Comparison of ENCODE assay signal across 24 mouse cellular contexts in genomic region chr17:44608907-44609306, GRCm38 (mm10).
A peak's percentile ranks its signal among the peaks of the same experiment; 100 is the strongest.
DNase-seq lines count a peak whose midpoint lies in the region; ATAC-seq lines count a peak whose summit lies in the region.
"Had no signal": no experiment of that assay in that cellular context is flagged by ENCODE, and none has a peak within 500 bp of the region (broad histone marks: within the 10 kb centered on the region; RNA-seq: fewer than 3 reads in every experiment).

No protein-coding gene starts in this region.

- H3K4me3 ChIP-seq in embryonic facial prominence, embryonic 13.5 days = no peak overlapping the region
- no peak overlapping the region for H3K4me3 ChIP-seq in embryonic facial prominence, embryonic 10.5 days
- no peak overlapping the region for H3K4me3 ChIP-seq in hindbrain, embryonic 13.5 days
- H3K4me3 ChIP-seq: erythroblast, embryonic 14.5 days; forebrain, embryonic 12.5 days; forebrain, embryonic 15.5 days; heart, embryonic 13.5 days; hindbrain, embryonic 12.5 days had no signal

- peaks cover 59% of the 10 kb centered on the region for H3K4me1 ChIP-seq in embryonic facial prominence, embryonic 13.5 days
- peaks cover 49% of the 10 kb centered on the region for H3K4me1 ChIP-seq in embryonic facial prominence, embryonic 10.5 days
- H3K4me1 ChIP-seq in hindbrain, embryonic 13.5 days (replicated peaks) = peaks cover 4% of the 10 kb centered on the region
- H3K4me1 ChIP-seq: heart, embryonic 13.5 days had no signal

- DNase-seq in embryonic facial prominence, embryonic 10.5 days (ENCODE audit: low spot score) = no peak
- DNase-seq in CD4-positive helper T cell, adult 2 months (ENCODE audit: low read depth, low spot score) = peak; percentile 74
- no peak for DNase-seq in cerebellum, adult 18-20 months
- no peak for DNase-seq in thymus, postnatal 25 days
- DNase-seq: adrenal gland, postnatal 14 days; cerebellum, adult 11 months; cerebellum, adult 8-10 months; cerebellum, postnatal 10 days; cerebellum, postnatal 36 days; embryo, embryonic 11 days; gastrocnemius, postnatal 25 days; heart, adult 18-20 months; heart, postnatal 14 days had no signal

- 81% methylated on average over 4 of the region's 4 CpGs for WGBS in embryonic facial prominence, embryonic 13.5 days
- WGBS in embryonic facial prominence, embryonic 10.5 days = 81% methylated on average over 4 of the region's 4 CpGs
- WGBS in hindbrain, embryonic 13.5 days = 89% methylated on average over 4 of the region's 4 CpGs

- H3K9me3 ChIP-seq in embryonic facial prominence, embryonic 13.5 days = no peaks in the 10 kb centered on the region
- H3K9me3 ChIP-seq in embryonic facial prominence, embryonic 10.5 days = no peaks in the 10 kb centered on the region
- H3K9me3 ChIP-seq in hindbrain, embryonic 13.5 days = no peaks in the 10 kb centered on the region
- H3K9me3 ChIP-seq: forebrain, embryonic 12.5 days; forebrain, embryonic 15.5 days; heart, embryonic 13.5 days; hindbrain, embryonic 12.5 days had no signal

- H3K27me3 ChIP-seq in embryonic facial prominence, embryonic 13.5 days = no peaks in the 10 kb centered on the region; the same call in 1 of the 2 replicates
- 0 out of 2 replicates have a peak, but pooled peaks cover 5% of the 10 kb centered on the region for H3K27me3 ChIP-seq in embryonic facial prominence, embryonic 10.5 days (replicated peaks; ENCODE audit: low read depth, poor library complexity, severe bottlenecking)
- no peaks in the 10 kb centered on the region for H3K27me3 ChIP-seq in hindbrain, embryonic 13.5 days
- H3K27me3 ChIP-seq: forebrain, embryonic 12.5 days; forebrain, embryonic 15.5 days had no signal

- H3K27ac ChIP-seq in embryonic facial prominence, embryonic 13.5 days = peak overlapping the region; percentile 39; the same call in 1 of the 2 replicates
- no peak overlapping the region for H3K27ac ChIP-seq in embryonic facial prominence, embryonic 10.5 days (replicated peaks)
- no peak overlapping the region for H3K27ac ChIP-seq in hindbrain, embryonic 13.5 days
- H3K27ac ChIP-seq: forebrain, embryonic 12.5 days; forebrain, embryonic 15.5 days; heart, embryonic 13.5 days; hindbrain, embryonic 12.5 days had no signal

- H3K36me3 ChIP-seq in embryonic facial prominence, embryonic 13.5 days = peaks cover 10% of the 10 kb centered on the region
- H3K36me3 ChIP-seq in embryonic facial prominence, embryonic 10.5 days (replicated peaks) = no peaks in the 10 kb centered on the region
- no peaks in the 10 kb centered on the region for H3K36me3 ChIP-seq in hindbrain, embryonic 13.5 days
- H3K36me3 ChIP-seq: forebrain, embryonic 12.5 days; forebrain, embryonic 15.5 days; heart, embryonic 13.5 days; hindbrain, embryonic 12.5 days had no signal

- no peak for ATAC-seq in embryonic facial prominence, embryonic 13.5 days (ENCODE audit: insufficient number of reproducible peaks, insufficient read depth, low FRiP score, low TSS enrichment, low read depth)
- ATAC-seq in activated CD4-positive, CD25-positive, alpha-beta regulatory T cell, adult 4 months = peak; percentile 46
- ATAC-seq in inflammation-experienced regulatory T-cells, adult 6 months = peak; percentile 60
- no peak for ATAC-seq in hindbrain, embryonic 13.5 days (ENCODE audit: low FRiP score)
- ATAC-seq: forebrain, embryonic 15.5 days; hindbrain, embryonic 16.5 days; intestine, postnatal 0 days had no signal

- H3K4me2 ChIP-seq in embryonic facial prominence, embryonic 13.5 days = no peak overlapping the region
- no peak overlapping the region for H3K4me2 ChIP-seq in hindbrain, embryonic 13.5 days
- H3K4me2 ChIP-seq: forebrain, embryonic 12.5 days; forebrain, embryonic 15.5 days; heart, embryonic 13.5 days; hindbrain, embryonic 12.5 days had no signal

- no peak overlapping the region for H3K9ac ChIP-seq in embryonic facial prominence, embryonic 13.5 days
- no peak overlapping the region for H3K9ac ChIP-seq in hindbrain, embryonic 13.5 days
- H3K9ac ChIP-seq: forebrain, embryonic 12.5 days; forebrain, embryonic 15.5 days; heart, embryonic 13.5 days; hindbrain, embryonic 12.5 days had no signal

Comparison
In these comparisons a context has a peak if more than half of its experiments do, and no peak if none do; other contexts are left out.
1. ATAC-seq: peak in activated CD4-positive, CD25-positive, alpha-beta regulatory T cell, adult 4 months (single experiment) and inflammation-experienced regulatory T-cells, adult 6 months (single experiment); none in embryonic facial prominence, embryonic 13.5 days (single experiment) and hindbrain, embryonic 13.5 days (single experiment).